Mouse (Mus musculus) erythroblast, embryonic 14.5 days (primary cell): ENCODE measurements around the gene Meig1. TPM values are rescaled to one million over a fixed set of nuclear protein-coding genes. Genes with fewer than 3 reads are reported as not detected.
A peak's percentile ranks its signal among the peaks of the same experiment; 100 is the strongest.
"Not testable (repeated sequence)": the region's sequence is repeated elsewhere in the genome, so short reads cannot be mapped to it uniquely, and the experiment has no call there.

Source experiments
- H3K27me3 ChIP-seq: 2 replicates; pipeline ENCODE4 v1.6.1; 2012; ENCODE audit warnings: inconsistent platforms; ENCODE audit not compliant: control insufficient read depth
- H3K36me3 ChIP-seq: 2 replicates; pipeline ENCODE4 v1.6.1; 2012; ENCODE audit warnings: mild to moderate bottlenecking, inconsistent platforms; ENCODE audit not compliant: control insufficient read depth
- H3K4me1 ChIP-seq: 2 replicates; pipeline ENCODE4 v1.6.1; 2012; ENCODE audit warnings: inconsistent platforms; ENCODE audit not compliant: control insufficient read depth
- H3K4me3 ChIP-seq: replicated peaks from 2 replicates; pipeline ENCODE3; 2012; ENCODE audit warnings: moderate library complexity, mild to moderate bottlenecking, inconsistent platforms
- H3K9me3 ChIP-seq: 2 replicates; pipeline ENCODE4 v1.6.1; 2012; ENCODE audit warnings: low read length, inconsistent platforms, mixed read lengths; ENCODE audit not compliant: control insufficient read depth
- GATA1 ChIP-seq: IDR thresholded peaks from 2 replicates; pipeline ENCODE4 v1.6.1; 2012; ENCODE audit warnings: low read length, inconsistent platforms, mixed read lengths
- TAL1 ChIP-seq: IDR thresholded peaks from 3 replicates; pipeline ENCODE4 v1.6.1; 2012; ENCODE audit warnings: low read length, inconsistent platforms, mixed read lengths
- polyA plus RNA-seq: library from polyadenylated mRNA; stranded (reverse); fragments of >175 nt; gene quantifications from 2 replicates; pipeline ENCODE4 v1.2.3, GENCODE M21; 2012

The Meig1 gene
- polyA plus RNA-seq, 1 experiment = not detected

- Histone ChIP-seq H3K36me3 (peaks cover 9% of the 10 kb centered on the region), H3K27me3 (no peaks in the 10 kb centered on the region), H3K4me3 (peak within 1 kb of the TSS; percentile 70), H3K9me3 (no peaks in the 10 kb centered on the region), H3K4me1 (peaks cover 26% of the 10 kb centered on the region)
- no peak for TF ChIP-seq TAL1
- TF ChIP-seq GATA1 = no peak
Measured at GRCm38 (mm10) chr2:3423841-3424578, 1.6 kb upstream of the Meig1 start, which contains the start of gene Dclre1c. Dclre1c (plus strand) TSS chr2:3424131.

- peaks cover 34% of the 10 kb centered on the region for H3K27me3 ChIP-seq
- H3K4me1 ChIP-seq = peaks cover 29% of the 10 kb centered on the region
- TF ChIP-seq GATA1 = no peak
- TF ChIP-seq TAL1 = no peak
- no peak overlapping the region for H3K4me3 ChIP-seq
- no peaks in the 10 kb centered on the region for H3K36me3 ChIP-seq
- H3K9me3 ChIP-seq = no peaks in the 10 kb centered on the region
Measured at GRCm38 (mm10) chr2:3420157-3420556, 2.3 kb downstream of the Meig1 start.

- TF ChIP-seq TAL1 = no peak
- no peak for TF ChIP-seq GATA1
- Histone ChIP-seq H3K4me1 (peaks cover 21% of the 10 kb centered on the region), H3K36me3 (no peaks in the 10 kb centered on the region), H3K9me3 (no peaks in the 10 kb centered on the region), H3K27me3 (peaks cover 34% of the 10 kb centered on the region), H3K4me3 (peak overlapping the region; percentile 61)
Measured at GRCm38 (mm10) chr2:3418883-3419431, 3.5 kb downstream of the Meig1 start.

- Histone ChIP-seq H3K4me3 (no peak overlapping the region), H3K27me3 (peaks cover 34% of the 10 kb centered on the region), H3K4me1 (peaks cover 13% of the 10 kb centered on the region), H3K9me3 (no peaks in the 10 kb centered on the region), H3K36me3 (no peaks in the 10 kb centered on the region)
- TF ChIP-seq TAL1 (no peak), GATA1 (no peak)
Measured at GRCm38 (mm10) chr2:3415676-3416075, 6.8 kb downstream of the Meig1 start.

GRCm38 (mm10) chr2:3414241-3414640, 8.2 kb downstream of the Meig1 start:
- H3K27me3 ChIP-seq = peaks cover 34% of the 10 kb centered on the region
- H3K36me3 ChIP-seq = no peaks in the 10 kb centered on the region
- no peaks in the 10 kb centered on the region for H3K9me3 ChIP-seq
- H3K4me3 ChIP-seq = no peak overlapping the region
- TF ChIP-seq TAL1 (no peak), GATA1 (no peak)
- H3K4me1 ChIP-seq = peaks cover 10% of the 10 kb centered on the region

GRCm38 (mm10) chr2:3407756-3408155, 14.7 kb downstream of the Meig1 start:
- Histone ChIP-seq H3K27me3 (no peaks in the 10 kb centered on the region), H3K36me3 (no peaks in the 10 kb centered on the region), H3K4me3 (no peak overlapping the region), H3K4me1 (no peaks in the 10 kb centered on the region), H3K9me3 (no peaks in the 10 kb centered on the region)
- TF ChIP-seq GATA1 (no peak), TAL1 (no peak)

- TF ChIP-seq TAL1 (no peak), GATA1 (no peak)
- H3K36me3 ChIP-seq = no peaks in the 10 kb centered on the region
Measured at GRCm38 (mm10) chr2:3405981-3406380, 16.5 kb downstream of the Meig1 start.

GRCm38 (mm10) chr2:3397110-3397509, 25.3 kb downstream of the Meig1 start, which contains the start of gene Olah:
Olah (minus strand) TSS chr2:3397210.
- H3K4me3 ChIP-seq = not testable (repeated sequence)

More at GRCm38 (mm10) chr2:3405981-3406380, 16.5 kb downstream of the Meig1 start:
- Histone ChIP-seq H3K27me3 (no peaks in the 10 kb centered on the region), H3K4me3 (no peak overlapping the region), H3K4me1 (no peaks in the 10 kb centered on the region), H3K9me3 (no peaks in the 10 kb centered on the region)

GRCm38 (mm10) chr2:3391945-3392344, 30.5 kb downstream of the Meig1 start:
- TF ChIP-seq GATA1 (no peak), TAL1 (no peak)
- Histone ChIP-seq H3K27me3 (no peaks in the 10 kb centered on the region), H3K4me3 (no peak overlapping the region)

More at GRCm38 (mm10) chr2:3397110-3397509, 25.3 kb downstream of the Meig1 start, which contains the start of gene Olah:
- H3K36me3 ChIP-seq, H3K9me3 ChIP-seq, H3K27me3 ChIP-seq, H3K4me1 ChIP-seq: not testable (repeated sequence)

More at GRCm38 (mm10) chr2:3391945-3392344, 30.5 kb downstream of the Meig1 start:
- Histone ChIP-seq H3K36me3 (no peaks in the 10 kb centered on the region), H3K9me3 (no peaks in the 10 kb centered on the region), H3K4me1 (no peaks in the 10 kb centered on the region)
